18 mouse cellular contexts compared by ENCODE assay signal in the genomic region with DNA sequence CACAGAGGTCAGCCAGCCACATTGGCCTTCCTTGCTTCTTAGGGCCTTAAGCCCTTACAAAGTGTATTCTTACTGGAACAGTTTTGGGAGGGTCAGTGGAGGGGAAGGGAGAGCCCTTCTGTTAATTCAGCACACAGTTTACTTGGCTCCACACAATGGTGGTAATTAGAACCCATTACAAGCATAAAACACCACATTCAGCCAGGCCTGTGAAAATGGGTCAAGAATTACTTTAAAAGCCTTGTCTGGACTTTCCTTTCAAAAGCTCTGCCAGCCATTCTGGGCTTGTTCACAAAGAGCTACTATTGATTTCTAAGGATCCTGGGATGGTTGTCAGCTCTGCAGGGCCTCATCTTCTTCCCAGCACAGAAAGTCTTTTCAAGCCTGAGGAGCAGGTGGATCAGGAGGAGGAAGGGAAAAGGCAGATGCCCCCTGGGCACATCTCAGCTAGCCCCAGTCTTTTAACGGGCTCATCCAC.
DNase-seq lines count a peak whose midpoint lies in the region; ATAC-seq and TF ChIP-seq lines count a peak whose summit lies in the region.
"Had no signal": no experiment of that assay in that cellular context is flagged by ENCODE, and none has a peak within 500 bp of the region (broad histone marks: within the 10 kb centered on the region; RNA-seq: fewer than 3 reads in every experiment).

No protein-coding gene starts in this region.

- no peak for DNase-seq in hindbrain, embryonic 11.5 days (ENCODE audit: low spot score)
- DNase-seq in liver, embryonic 13.5 days: no peak
- no peak for DNase-seq in liver, embryonic 11.5 days (ENCODE audit: low spot score)
- peak; percentile 77 for DNase-seq in brain, adult 2 months (ENCODE audit: low read depth, low spot score)
- DNase-seq in gastrocnemius, adult 2 months: no peak
- DNase-seq: adrenal gland, postnatal 25 days; cerebellum, adult 11 months; heart, postnatal 10 days; lung, postnatal 14 days; right cerebral cortex, postnatal 25 days; thymus, adult 2 months had no signal

- 20% methylated on average over 1 of the region's 1 CpGs for WGBS in hindbrain, embryonic 15.5 days
- WGBS in hindbrain, embryonic 11.5 days: 50% methylated on average over 1 of the region's 1 CpGs
- 77% methylated on average over 1 of the region's 1 CpGs for WGBS in liver, embryonic 13.5 days (ENCODE audit: insufficient replicate concordance)
- WGBS in liver, embryonic 11.5 days: 84% methylated on average over 1 of the region's 1 CpGs
- WGBS in forebrain, embryonic 16.5 days: 20% methylated on average over 1 of the region's 1 CpGs

- intact Hi-C loops in gastrocnemius, adult 2 months (cut with DNase I): no loop called here

- H3K9ac ChIP-seq in hindbrain, embryonic 15.5 days: no peak overlapping the region
- no peak overlapping the region for H3K9ac ChIP-seq in hindbrain, embryonic 11.5 days (ENCODE audit: low read depth, low read length)
- 0 out of 2 replicates have a peak overlapping the region, but pooled peaks have one; percentile 11 for H3K9ac ChIP-seq in liver, embryonic 13.5 days
- H3K9ac ChIP-seq in liver, embryonic 11.5 days (ENCODE audit: low read depth, low read length): no peak overlapping the region
- H3K9ac ChIP-seq in forebrain, embryonic 16.5 days (replicated peaks; ENCODE audit: low read depth, low read length): no peak overlapping the region
- H3K9ac ChIP-seq: liver, embryonic 14.5 days; midbrain, embryonic 15.5 days; neural tube, embryonic 13.5 days had no signal

- no peaks in the 10 kb centered on the region for H3K36me3 ChIP-seq in hindbrain, embryonic 15.5 days
- H3K36me3 ChIP-seq in hindbrain, embryonic 11.5 days (ENCODE audit: control insufficient read depth, insufficient read depth, low read length): no peaks in the 10 kb centered on the region
- H3K36me3 ChIP-seq in liver, embryonic 13.5 days: no peaks in the 10 kb centered on the region
- H3K36me3 ChIP-seq in liver, embryonic 11.5 days (ENCODE audit: control insufficient read depth, insufficient read depth, low read length): no peaks in the 10 kb centered on the region
- no peaks in the 10 kb centered on the region for H3K36me3 ChIP-seq in forebrain, embryonic 16.5 days (ENCODE audit: control insufficient read depth, insufficient read depth)
- H3K36me3 ChIP-seq: midbrain, embryonic 15.5 days; neural tube, embryonic 13.5 days had no signal

- H3K4me1 ChIP-seq in hindbrain, embryonic 15.5 days (replicated peaks): 0 out of 2 replicates have a peak, but pooled peaks cover 3% of the 10 kb centered on the region
- H3K4me1 ChIP-seq in hindbrain, embryonic 11.5 days (replicated peaks; ENCODE audit: control insufficient read depth, insufficient read depth, low read length): no peaks in the 10 kb centered on the region
- peaks cover 41% of the 10 kb centered on the region for H3K4me1 ChIP-seq in liver, embryonic 13.5 days (replicated peaks)
- peaks cover 11% of the 10 kb centered on the region for H3K4me1 ChIP-seq in liver, embryonic 11.5 days (replicated peaks; ENCODE audit: control insufficient read depth, insufficient read depth, low read length)
- 0 out of 2 replicates have a peak, but pooled peaks cover 2% of the 10 kb centered on the region for H3K4me1 ChIP-seq in forebrain, embryonic 16.5 days (replicated peaks; ENCODE audit: control insufficient read depth, insufficient read depth, low read length)
- H3K4me1 ChIP-seq: midbrain, embryonic 15.5 days had no signal

- H3K4me2 ChIP-seq in hindbrain, embryonic 15.5 days: no peak overlapping the region
- no peak overlapping the region for H3K4me2 ChIP-seq in hindbrain, embryonic 11.5 days (replicated peaks; ENCODE audit: low read depth, low read length)
- no peak overlapping the region for H3K4me2 ChIP-seq in liver, embryonic 13.5 days
- H3K4me2 ChIP-seq in liver, embryonic 11.5 days: no peak overlapping the region
- no peak overlapping the region for H3K4me2 ChIP-seq in forebrain, embryonic 16.5 days (ENCODE audit: low read length)
- H3K4me2 ChIP-seq: midbrain, embryonic 15.5 days; neural tube, embryonic 13.5 days had no signal

- no peaks in the 10 kb centered on the region for H3K27me3 ChIP-seq in hindbrain, embryonic 15.5 days
- H3K27me3 ChIP-seq in hindbrain, embryonic 11.5 days (ENCODE audit: control insufficient read depth, insufficient read depth, low read length): no peaks in the 10 kb centered on the region
- no peaks in the 10 kb centered on the region for H3K27me3 ChIP-seq in liver, embryonic 13.5 days
- no peaks in the 10 kb centered on the region for H3K27me3 ChIP-seq in liver, embryonic 11.5 days (replicated peaks; ENCODE audit: control insufficient read depth, insufficient read depth, low read length)
- no peaks in the 10 kb centered on the region for H3K27me3 ChIP-seq in forebrain, embryonic 16.5 days (replicated peaks; ENCODE audit: control insufficient read depth, insufficient read depth, low read length)
- H3K27me3 ChIP-seq: midbrain, embryonic 15.5 days; neural tube, embryonic 13.5 days had no signal

- peak overlapping the region; percentile 35; the same call in 1 of the 2 replicates for H3K27ac ChIP-seq in hindbrain, embryonic 15.5 days (replicated peaks)
- H3K27ac ChIP-seq in hindbrain, embryonic 11.5 days (ENCODE audit: low read depth, low read length): no peak overlapping the region
- H3K27ac ChIP-seq in liver, embryonic 13.5 days: no peak overlapping the region; the same call in 1 of the 2 replicates
- H3K27ac ChIP-seq in liver, embryonic 11.5 days (ENCODE audit: low read depth, low read length): no peak overlapping the region
- H3K27ac ChIP-seq in forebrain, embryonic 16.5 days (ENCODE audit: low read length): no peak overlapping the region
- H3K27ac ChIP-seq in gastrocnemius, adult 2 months: no peak overlapping the region
- H3K27ac ChIP-seq: liver, embryonic 14.5 days; midbrain, embryonic 15.5 days; neural tube, embryonic 13.5 days had no signal

- ATAC-seq in hindbrain, embryonic 15.5 days (ENCODE audit: low FRiP score, low read depth): peak; percentile 54
- no peak for ATAC-seq in hindbrain, embryonic 11.5 days (ENCODE audit: low FRiP score)
- ATAC-seq in liver, embryonic 13.5 days (ENCODE audit: low read depth): no peak
- no peak for ATAC-seq in liver, embryonic 11.5 days (replicated peaks; ENCODE audit: low FRiP score)
- peak; percentile 56 for ATAC-seq in forebrain, embryonic 16.5 days
- ATAC-seq: CD4-positive, CD25-positive, alpha-beta regulatory T cell, adult 4 months; inflammation-experienced regulatory T-cells, adult 6 months; midbrain, embryonic 15.5 days had no signal

- H3K4me3 ChIP-seq in hindbrain, embryonic 15.5 days: no peak overlapping the region
- H3K4me3 ChIP-seq in hindbrain, embryonic 11.5 days (ENCODE audit: low read depth, low read length): no peak overlapping the region
- H3K4me3 ChIP-seq in liver, embryonic 13.5 days (replicated peaks): no peak overlapping the region
- H3K4me3 ChIP-seq in liver, embryonic 11.5 days (ENCODE audit: low read depth, low read length): no peak overlapping the region
- no peak overlapping the region for H3K4me3 ChIP-seq in forebrain, embryonic 16.5 days (replicated peaks; ENCODE audit: low read length)
- H3K4me3 ChIP-seq in gastrocnemius, adult 2 months: no peak overlapping the region
- H3K4me3 ChIP-seq: midbrain, embryonic 15.5 days; neural tube, embryonic 13.5 days had no signal

- no peak for TF ChIP-seq CTCF in gastrocnemius, adult 2 months (IDR thresholded peaks at IDR 0.05)

- H3K9me3 ChIP-seq in hindbrain, embryonic 15.5 days: no peaks in the 10 kb centered on the region
- H3K9me3 ChIP-seq in hindbrain, embryonic 11.5 days (ENCODE audit: control insufficient read depth, low read length): no peaks in the 10 kb centered on the region
- H3K9me3 ChIP-seq in liver, embryonic 13.5 days (replicated peaks): no peaks in the 10 kb centered on the region
- H3K9me3 ChIP-seq in liver, embryonic 11.5 days (ENCODE audit: control insufficient read depth, low read length): no peaks in the 10 kb centered on the region
- H3K9me3 ChIP-seq in forebrain, embryonic 16.5 days (ENCODE audit: control insufficient read depth, low read length): no peaks in the 10 kb centered on the region
- H3K9me3 ChIP-seq: midbrain, embryonic 15.5 days; neural tube, embryonic 13.5 days had no signal

Comparison
In these comparisons a context has a peak if more than half of its experiments do, and no peak if none do; other contexts are left out.
1. ATAC-seq: peak in hindbrain, embryonic 15.5 days (single experiment) and forebrain, embryonic 16.5 days (single experiment); none in hindbrain, embryonic 11.5 days (single experiment), liver, embryonic 13.5 days (single experiment) and liver, embryonic 11.5 days (single experiment).